Mouse (Mus musculus) ES-E14 (cell line): ENCODE results near the gene Cox4i2. TPM values are rescaled to one million over a fixed set of nuclear protein-coding genes. Genes with fewer than 3 reads are reported as not detected.

Experiments
- DNase-seq: peaks from one replicate; pipeline ENCODE4 v3.0.0-alpha.2; 2013; ENCODE audit warnings: low read depth, low spot score
- H3K27ac ChIP-seq: 2 replicates; pipeline ENCODE4 v1.5.1; 2012; ENCODE audit warnings: low read depth, mild to moderate bottlenecking, low read length, moderate library complexity, mixed read lengths; ENCODE audit not compliant: poor library complexity, insufficient read depth, severe bottlenecking
- H3K36me3 ChIP-seq: 2 replicates; pipeline ENCODE4 v1.6.1; 2012; ENCODE audit warnings: mild to moderate bottlenecking, low read length, moderate library complexity, mixed read lengths; ENCODE audit not compliant: control insufficient read depth, poor library complexity, insufficient read depth, severe bottlenecking
- H3K4me1 ChIP-seq, 2 experiments: fragments of 150-350 bp in 1 of 2; sonication (generic) in 1 of 2; 2 replicates each; pipeline ENCODE4 v1.6.1; 2012; ENCODE audit warnings: low read length in 2 of 2, mild to moderate bottlenecking in 1 of 2, mixed read lengths in 1 of 2; ENCODE audit not compliant: control insufficient read depth in 2 of 2, insufficient read depth in 2 of 2, poor library complexity in 1 of 2
- H3K4me3 ChIP-seq, 2 experiments: fragments of 150-350 bp in 1 of 2; sonication (generic) in 1 of 2; 2 replicates each; pipeline ENCODE4 v1.5.1; 2012; ENCODE audit warnings: low read length in 2 of 2, low read depth in 1 of 2, mild to moderate bottlenecking in 1 of 2, mixed read lengths in 1 of 2; ENCODE audit not compliant: insufficient read depth in 1 of 2, poor library complexity in 1 of 2, severe bottlenecking in 1 of 2
- H3K9ac ChIP-seq: 2 replicates; pipeline ENCODE4 v1.6.1; 2012; ENCODE audit warnings: low read depth, mild to moderate bottlenecking, low read length, mixed read lengths; ENCODE audit not compliant: poor library complexity, insufficient read depth, severe bottlenecking
- H3K9me3 ChIP-seq: fragments of 150-350 bp; sonication (generic); 2 replicates; pipeline ENCODE4 v1.6.1; 2012; ENCODE audit warnings: low read depth, mild to moderate bottlenecking, low read length; ENCODE audit not compliant: control insufficient read depth, insufficient read depth
- CHD2 ChIP-seq: IDR thresholded peaks from 2 replicates; pipeline ENCODE4 v1.6.1; 2014; ENCODE audit warnings: mild to moderate bottlenecking, low read depth, low read length, inconsistent platforms
- HCFC1 ChIP-seq: IDR thresholded peaks from 2 replicates; pipeline ENCODE4 v1.6.1; 2012; ENCODE audit warnings: low read length, inconsistent platforms, borderline replicate concordance; ENCODE audit not compliant: insufficient read depth
- MAFK ChIP-seq: IDR thresholded peaks from 2 replicates; pipeline ENCODE4 v1.6.1; 2014; ENCODE audit warnings: mild to moderate bottlenecking, low read depth, low read length, inconsistent platforms; ENCODE audit not compliant: insufficient read depth
- ZC3H11A ChIP-seq: IDR thresholded peaks from 2 replicates; pipeline ENCODE4 v1.6.1; 2012; ENCODE audit warnings: low read depth, mild to moderate bottlenecking, inconsistent platforms, low read length, borderline replicate concordance
- ZNF384 ChIP-seq: IDR thresholded peaks from 2 replicates; pipeline ENCODE4 v1.6.1; 2012; ENCODE audit warnings: low read depth, low read length, inconsistent platforms
- in situ Hi-C, 2 experiments: fragments of 600-800 bp; cut with MboI; formaldehyde crosslinking; loops; one replicate each; pipeline ENCODE4 v1.15.1; 2025; ENCODE audit warnings: low sequenced_read_pairs in 2 of 2, inconsistent platforms in 1 of 2; ENCODE audit not compliant: unreplicated experiment in 2 of 2
- total RNA-seq: library from RNA; depleted of rRNA; stranded (reverse); fragments of 300-350 nt; gene quantifications from 2 replicates; pipeline ENCODE4 v1.2.3, GENCODE M21; 2012; rRNA removed

Cox4i2 gene
- total RNA-seq, 1 experiment, result 1.7 TPM

DNA sequence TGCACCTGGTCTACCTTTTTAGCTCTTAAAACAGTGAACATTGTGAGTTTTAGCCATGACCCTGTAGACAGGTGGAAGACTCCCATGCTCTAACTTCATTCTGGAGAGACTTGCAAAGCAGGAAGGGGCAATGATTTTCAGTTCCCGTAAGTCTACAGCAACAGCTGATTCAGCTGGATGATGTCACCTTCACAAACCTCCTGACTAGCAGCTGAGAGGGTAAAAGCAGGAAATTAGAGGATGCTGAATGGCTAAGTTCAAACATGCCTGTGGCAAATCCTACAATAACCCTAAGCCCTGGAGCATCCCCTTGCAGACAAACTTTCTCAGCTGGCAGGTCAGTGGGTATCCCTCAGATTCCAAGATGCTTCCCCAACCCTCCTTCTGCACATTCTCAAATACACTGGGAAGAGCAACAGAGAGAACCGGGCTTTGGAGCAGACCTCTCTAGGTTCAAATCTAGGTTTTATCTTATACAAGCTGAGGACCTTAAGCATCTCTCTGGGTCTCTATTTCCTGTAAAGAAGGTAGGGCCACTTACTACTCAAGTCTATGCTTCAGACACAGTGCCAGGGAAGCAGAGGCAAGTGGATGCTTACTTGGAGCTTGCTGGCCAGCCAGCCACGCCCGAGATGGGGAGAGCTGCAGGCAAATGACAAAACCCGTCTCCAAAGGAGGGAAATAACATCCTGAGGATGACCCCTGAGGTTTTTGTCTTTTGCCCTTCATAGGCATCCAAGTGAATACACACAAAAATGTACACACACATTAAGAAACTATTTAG is 56.4 kb downstream of the Cox4i2 start:
- in situ Hi-C loops, result no loop called here
- TF ChIP-seq CHD2 (no peak), HCFC1 (no peak), MAFK (no peak), ZC3H11A (no peak), ZNF384 (no peak)
- Histone ChIP-seq H3K4me3 (no peak overlapping the region), H3K9me3 (no peaks in the 10 kb centered on the region), H3K9ac (no peak overlapping the region), H3K4me1 (peaks cover 9 to 28% of the 10 kb centered on the region in 2 experiments), H3K27ac (peak overlapping the region; percentile 81), H3K36me3 (no peaks in the 10 kb centered on the region; the same call in 1 of the 2 replicates)
- DNase-seq, result no peak

DNA sequence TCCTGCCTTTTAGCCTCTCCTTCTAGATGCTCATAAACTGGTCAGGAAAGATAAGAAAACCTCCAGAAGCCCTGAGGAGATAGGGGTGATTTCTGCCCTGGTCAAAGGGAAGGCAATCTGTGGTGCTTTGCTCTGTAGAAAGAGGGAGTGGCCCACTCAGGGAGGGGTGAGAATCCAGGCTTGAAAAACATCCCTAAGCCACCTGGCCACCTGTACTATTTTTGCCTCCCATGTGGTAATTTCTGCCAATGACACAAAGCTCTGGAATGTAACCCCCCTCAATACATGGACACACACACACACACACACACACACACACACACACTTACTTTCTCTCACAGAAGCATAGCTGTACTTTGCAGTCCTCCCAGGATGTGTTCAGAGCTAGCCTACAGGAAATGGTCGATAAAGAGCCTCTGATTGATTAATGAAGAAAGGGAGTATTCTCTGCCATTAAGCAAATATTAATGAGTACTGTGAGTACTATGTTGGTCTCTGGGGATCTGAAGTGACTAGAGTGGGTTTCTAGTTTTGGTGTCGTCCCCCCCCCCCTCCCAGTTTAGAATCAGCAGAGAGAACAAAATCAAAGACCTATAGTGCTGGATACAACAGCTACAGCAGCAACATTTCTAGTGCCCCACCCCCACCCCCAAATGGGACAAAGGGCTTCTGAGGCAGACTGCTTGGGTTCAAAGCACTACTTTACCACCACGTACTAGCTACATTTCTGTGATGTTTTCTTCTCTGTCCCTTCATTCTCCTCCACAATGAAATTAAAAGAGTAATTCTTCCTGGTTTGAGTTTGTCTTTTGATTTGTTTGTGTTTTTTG is 57.6 kb downstream of the Cox4i2 start:
- DNase-seq, result no peak
- TF ChIP-seq ZC3H11A, result no peak
- TF ChIP-seq ZNF384, result no peak
- no peak for TF ChIP-seq CHD2
- no peak for TF ChIP-seq HCFC1
- TF ChIP-seq MAFK, result no peak
- Histone ChIP-seq H3K36me3 (no peaks in the 10 kb centered on the region; the same call in 1 of the 2 replicates), H3K4me3 (no peak overlapping the region), H3K9ac (no peak overlapping the region), H3K4me1 (peaks cover 8 to 31% of the 10 kb centered on the region in 2 experiments; a peak in 3 of 4 replicates), H3K27ac (peak overlapping the region; percentile 75; the same call in 1 of the 2 replicates), H3K9me3 (no peaks in the 10 kb centered on the region)
- in situ Hi-C loops, result no loop called here

DNA sequence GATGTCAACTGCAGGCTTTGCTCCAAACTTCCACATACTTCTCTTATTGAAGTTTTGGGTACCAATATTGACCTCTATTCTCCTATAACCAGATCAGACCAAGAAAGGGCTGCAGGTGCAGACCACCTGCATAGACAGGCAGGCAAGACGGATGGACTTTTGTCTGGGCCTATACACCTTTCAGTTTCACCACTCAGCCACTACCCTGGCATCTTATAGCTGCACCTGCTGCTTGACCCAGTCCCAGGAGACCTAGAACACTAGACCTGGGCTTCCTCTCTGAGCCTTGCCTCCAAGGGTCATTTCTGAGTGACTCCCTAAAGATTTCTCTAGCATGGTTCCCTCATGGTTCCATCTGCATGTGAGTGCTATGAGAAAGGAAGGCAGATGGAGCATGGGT is 59.3 kb downstream of the Cox4i2 start:
- no peak overlapping the region for H3K9ac ChIP-seq
- no peak for TF ChIP-seq ZNF384
- no peak for TF ChIP-seq CHD2
- no peak for TF ChIP-seq HCFC1
- TF ChIP-seq MAFK, result no peak
- no peak for TF ChIP-seq ZC3H11A
- no peaks in the 10 kb centered on the region; the same call in 1 of the 2 replicates for H3K36me3 ChIP-seq
- H3K4me1 ChIP-seq, result peaks cover 11 to 33% of the 10 kb centered on the region in 2 experiments
- H3K4me3 ChIP-seq, result no peak overlapping the region
- in situ Hi-C loops, result no loop called here
- H3K27ac ChIP-seq, result no peak overlapping the region
- H3K9me3 ChIP-seq, result no peaks in the 10 kb centered on the region
- DNase-seq, result no peak

DNA sequence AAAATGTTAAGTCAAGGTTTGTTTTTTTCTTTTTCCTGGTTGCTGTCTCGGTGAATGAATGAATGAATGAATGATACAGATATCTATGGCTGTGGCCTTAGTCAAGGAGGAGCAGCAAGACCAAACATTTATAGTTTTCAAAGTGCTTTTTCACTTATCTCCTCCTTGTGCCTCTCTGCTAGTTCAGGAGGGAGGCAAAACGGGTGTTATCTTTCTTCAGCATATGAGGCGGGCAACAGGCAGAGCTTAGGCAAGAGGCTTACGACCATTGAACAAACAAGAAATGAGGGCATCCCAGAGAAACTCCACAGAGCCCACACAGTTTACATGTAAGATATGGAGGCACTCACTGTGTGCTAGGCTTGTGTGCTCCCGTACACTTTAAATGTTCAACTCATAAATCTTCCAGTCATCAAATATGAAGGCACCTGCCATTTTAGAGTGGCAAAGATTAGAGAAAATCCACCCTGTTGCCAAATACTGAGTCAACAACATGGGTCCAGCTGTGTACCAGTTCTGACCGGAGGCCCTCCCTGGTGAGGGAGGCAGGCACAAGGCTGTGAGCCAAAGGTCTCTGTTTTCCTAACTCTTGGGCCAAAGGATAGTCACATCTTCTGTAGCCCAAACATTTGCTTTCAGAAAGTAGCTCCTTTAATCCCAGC is 60.4 kb downstream of the Cox4i2 start:
- no peak overlapping the region for H3K4me3 ChIP-seq
- TF ChIP-seq CHD2, result no peak
- no peak for TF ChIP-seq MAFK
- no peak for TF ChIP-seq ZNF384
- TF ChIP-seq ZC3H11A, result no peak
- TF ChIP-seq HCFC1, result no peak
- H3K36me3 ChIP-seq, result no peaks in the 10 kb centered on the region; the same call in 1 of the 2 replicates
- in situ Hi-C loops, result no loop called here
- H3K9ac ChIP-seq, result no peak overlapping the region
- H3K4me1 ChIP-seq, result peaks cover 11 to 30% of the 10 kb centered on the region in 2 experiments
- H3K9me3 ChIP-seq, result no peaks in the 10 kb centered on the region
- DNase-seq, result no peak
- H3K27ac ChIP-seq, result no peak overlapping the region

Other genes starting within 250 kb of the Cox4i2 start
- not detected in 2 replicates for gene Defb26, start 242.5 kb upstream of the Cox4i2 start, total RNA-seq
- gene Defb28, start 235.9 kb upstream of the Cox4i2 start, total RNA-seq, result not detected in 2 replicates
- not detected in 2 replicates for gene Defb29, start 214.1 kb upstream of the Cox4i2 start, total RNA-seq
- gene Gm17416, start 184.8 kb upstream of the Cox4i2 start, total RNA-seq, result not detected in 2 replicates
- not detected in 2 replicates for gene Defb21, start 181.4 kb upstream of the Cox4i2 start, total RNA-seq
- not detected in 2 replicates for gene Defb19, start 173.9 kb upstream of the Cox4i2 start, total RNA-seq
- not detected in 2 replicates for gene Defb45, start 154.8 kb upstream of the Cox4i2 start, total RNA-seq
- gene Defb36, start 149.8 kb upstream of the Cox4i2 start, total RNA-seq, result 0.63 TPM in 1 of 2 replicates, not detected in the other
- gene Defb25, start 131.1 kb upstream of the Cox4i2 start, total RNA-seq, result 3.9 and 5.7 TPM in 2 replicates
- 0.16 and 0.18 TPM in 2 replicates for gene Rem1, start 127.2 kb upstream of the Cox4i2 start, total RNA-seq
- 55.0 and 91.6 TPM in 2 replicates for gene H13, start 84.7 kb upstream of the Cox4i2 start, total RNA-seq
- gene Mcts2, start 67.1 kb upstream of the Cox4i2 start, total RNA-seq, result 39.3 and 87.4 TPM in 2 replicates
- gene Id1, start 17.9 kb upstream of the Cox4i2 start, total RNA-seq, result 74.5 and 122 TPM in 2 replicates
- gene Bcl2l1, start 77.6 kb downstream of the Cox4i2 start, total RNA-seq, result 24.9 and 34.9 TPM in 2 replicates
- gene Tpx2, start 93.8 kb downstream of the Cox4i2 start, total RNA-seq, result 63.2 and 77.8 TPM in 2 replicates
- gene Mylk2, start 157.2 kb downstream of the Cox4i2 start, total RNA-seq, result 0.16 and 0.22 TPM in 2 replicates
- 0.36 TPM in 1 of 2 replicates, not detected in the other for gene Foxs1, start 179.0 kb downstream of the Cox4i2 start, total RNA-seq
- 0.31 and 0.48 TPM in 2 replicates for gene Dusp15, start 197.5 kb downstream of the Cox4i2 start, total RNA-seq
- 1.2 and 2.1 TPM in 2 replicates for gene Ttll9, start 208.3 kb downstream of the Cox4i2 start, total RNA-seq